Mouse (Mus musculus): ENCODE measurements at regions not wholly inside any gene's neighbourhood (a gene's known extent, or its start where the extent isn't known, plus 50 kb on each side); places are given as distances from the start of the nearest gene placed in this dataset.
"Not testable (repeated sequence)": the region's sequence is repeated elsewhere in the genome, so short reads cannot be mapped to it uniquely, and the experiment has no call there.

GRCm38 (mm10) chr7:64101679-64102078, 52.0 kb upstream of the Trpm1 start:
- no peak for DNase-seq

- no peak for DNase-seq
These were observed 54.0 kb upstream of the Trpm1 start for GRCm38 (mm10) chr7:64099606-64100005.

GRCm38 (mm10) chr7:64090067-64090466, 63.6 kb upstream of the Trpm1 start:
- no peak for DNase-seq

- DNase-seq: no peak
These were observed 64.6 kb upstream of the Trpm1 start for GRCm38 (mm10) chr7:64089034-64089433.

DNA sequence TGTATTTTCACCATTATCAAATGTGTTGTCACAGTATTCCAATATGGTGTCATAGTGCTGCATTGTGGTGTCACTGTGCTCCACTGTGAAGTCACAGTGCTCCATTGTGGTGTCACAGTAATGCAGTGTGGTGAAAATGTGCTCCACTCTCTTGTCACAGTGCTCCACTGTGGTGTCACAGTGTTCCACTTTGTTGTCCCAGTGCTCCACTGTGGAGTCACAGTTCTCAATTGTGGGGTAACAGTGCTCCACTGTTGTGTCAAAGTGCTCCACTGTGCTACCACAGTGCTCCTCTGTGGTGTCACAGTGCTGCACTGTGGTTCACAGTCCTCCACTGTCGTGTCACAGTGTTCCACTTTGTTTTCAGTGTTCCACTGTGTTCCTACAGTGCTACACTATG, 69.7 kb upstream of the Trpm1 start:
- not testable (repeated sequence) for DNase-seq

DNA sequence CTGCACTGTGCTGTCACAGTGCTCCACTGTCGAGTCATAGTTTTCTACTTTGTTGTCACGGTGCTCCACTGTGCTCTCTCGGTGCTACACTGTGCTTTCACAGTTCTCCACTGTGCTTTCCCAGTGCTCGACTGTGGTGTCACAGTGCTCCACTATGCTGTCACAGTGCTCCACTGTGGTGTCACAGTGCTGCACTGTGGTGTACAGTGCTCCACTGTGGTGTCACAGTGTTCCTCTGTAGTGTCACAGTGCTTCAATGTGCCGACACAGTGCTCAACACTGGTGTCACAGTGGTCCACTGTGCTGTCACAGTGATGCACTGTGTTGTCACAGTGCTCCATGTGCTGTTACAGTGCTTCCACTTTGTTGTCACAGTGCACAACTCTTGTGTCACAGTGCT, 71.0 kb upstream of the Trpm1 start:
- DNase-seq: no peak

GRCm38 (mm10) chr7:64082201-64082600, 71.4 kb upstream of the Trpm1 start:
- no peak for DNase-seq

DNA sequence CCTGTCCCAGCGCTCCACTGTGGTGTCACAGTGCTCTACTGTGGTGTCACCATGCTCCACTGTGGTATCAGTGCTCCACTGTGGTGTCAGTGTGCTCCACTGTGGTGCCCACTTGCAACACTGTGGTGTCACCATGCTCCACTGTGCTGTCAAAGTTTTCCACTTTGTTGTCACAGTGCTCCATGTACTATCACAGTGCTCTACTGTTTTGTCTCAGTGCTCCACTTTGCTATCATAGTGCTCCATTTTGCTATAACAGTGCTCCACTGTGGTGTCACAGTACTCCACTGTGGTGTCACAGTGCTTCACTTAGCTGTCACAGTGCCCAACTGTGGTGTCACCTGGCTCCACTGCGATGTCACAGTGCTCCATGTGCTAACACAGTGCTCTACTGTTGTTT, 72.0 kb upstream of the Trpm1 start:
- no peak for DNase-seq

GRCm38 (mm10) chr7:64081019-64081418, 72.6 kb upstream of the Trpm1 start:
- no peak for DNase-seq

GRCm38 (mm10) chr7:64079301-64079700, 74.3 kb upstream of the Trpm1 start:
- DNase-seq: no peak

- no peak for DNase-seq
These were observed 75.0 kb upstream of the Trpm1 start for GRCm38 (mm10) chr7:64078646-64079045.

GRCm38 (mm10) chr7:64077526-64077925, 76.1 kb upstream of the Trpm1 start:
- no peak for DNase-seq

DNA sequence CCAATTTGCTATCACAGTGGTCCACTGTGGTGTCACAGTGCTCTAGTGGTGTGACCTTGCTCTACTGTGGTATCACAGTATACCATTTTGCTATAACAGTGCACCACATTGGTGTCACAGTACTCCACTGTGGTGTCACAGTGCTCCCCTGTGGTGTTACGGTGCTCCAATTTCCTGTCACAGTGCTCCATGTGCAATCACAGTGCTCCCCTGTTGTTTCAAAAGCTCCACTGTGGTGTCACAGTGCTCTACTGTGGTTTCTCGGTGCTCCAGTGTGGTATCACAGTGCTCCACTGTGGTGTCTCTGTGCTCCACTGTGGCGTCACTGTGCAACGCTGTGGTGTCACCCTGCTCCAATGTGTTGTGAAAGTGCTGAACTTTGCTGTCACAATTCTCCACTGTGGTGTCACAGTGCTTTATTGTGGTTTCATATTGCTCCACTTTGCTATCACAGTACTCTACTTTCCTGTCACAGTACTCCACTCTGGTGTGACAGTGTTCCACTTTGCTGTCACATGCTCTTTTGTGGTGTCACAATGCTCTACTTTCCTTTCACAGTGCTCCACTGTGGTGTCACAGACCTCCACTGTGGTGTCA, 76.8 kb upstream of the Trpm1 start:
- DNase-seq: no peak

DNA sequence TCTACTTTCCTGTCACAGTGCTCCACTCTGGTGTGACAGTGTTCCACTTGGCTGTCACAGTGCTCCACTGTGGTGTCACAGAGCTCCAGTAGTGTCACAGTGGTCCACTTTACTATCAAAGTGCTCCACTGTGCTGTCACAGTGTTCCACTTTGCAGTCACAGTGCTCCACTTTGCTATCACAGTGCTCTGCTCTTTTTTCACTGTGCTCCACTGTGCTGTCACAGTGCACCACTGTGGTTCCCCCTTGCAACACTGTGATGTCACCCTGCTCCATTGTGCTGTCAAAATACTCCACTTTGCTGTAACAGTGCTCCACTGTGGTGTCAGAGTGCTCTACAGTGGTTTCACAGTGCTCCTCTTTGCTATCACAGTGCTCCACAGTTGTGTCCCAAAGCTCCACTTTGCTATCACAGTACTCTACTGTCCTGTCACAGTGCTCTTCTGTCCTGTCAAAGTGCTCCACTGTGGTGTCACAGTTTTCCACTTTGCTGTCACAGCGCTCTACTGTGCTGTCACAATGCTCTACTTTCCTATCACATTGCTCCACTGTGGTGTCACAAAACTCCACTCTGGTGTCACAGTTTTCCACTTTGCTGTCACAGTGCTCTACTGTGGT, 77.8 kb upstream of the Trpm1 start:
- DNase-seq: no peak

- DNase-seq: no peak
These were observed 78.9 kb upstream of the Trpm1 start for GRCm38 (mm10) chr7:64074661-64075234.

GRCm38 (mm10) chr7:64074186-64074585, 79.4 kb upstream of the Trpm1 start:
- DNase-seq: no peak

DNA sequence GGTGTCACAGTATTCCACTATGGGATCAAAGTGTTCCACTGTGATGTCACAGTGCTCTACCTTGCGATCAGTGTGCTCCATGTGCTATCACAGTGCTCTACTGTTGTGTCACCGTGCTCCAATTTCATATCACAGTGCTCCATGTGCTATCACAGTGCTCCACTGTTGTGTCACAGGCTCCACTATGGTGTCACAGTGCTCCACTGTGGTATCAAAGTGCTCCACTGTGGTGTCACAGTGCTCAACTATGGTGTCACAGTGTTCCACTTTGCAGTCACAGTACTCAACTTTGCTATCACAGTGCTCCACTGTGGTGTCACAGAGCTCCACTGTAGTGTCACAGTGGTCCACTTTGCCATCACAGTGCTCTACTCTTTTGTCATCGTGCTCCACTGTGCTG, 79.9 kb upstream of the Trpm1 start:
- no peak for DNase-seq

GRCm38 (mm10) chr7:64070930-64071329, 82.7 kb upstream of the Trpm1 start:
- DNase-seq: no peak

GRCm38 (mm10) chr7:64065529-64066247, 87.9 kb upstream of the Trpm1 start:
- DNase-seq: no peak

DNA sequence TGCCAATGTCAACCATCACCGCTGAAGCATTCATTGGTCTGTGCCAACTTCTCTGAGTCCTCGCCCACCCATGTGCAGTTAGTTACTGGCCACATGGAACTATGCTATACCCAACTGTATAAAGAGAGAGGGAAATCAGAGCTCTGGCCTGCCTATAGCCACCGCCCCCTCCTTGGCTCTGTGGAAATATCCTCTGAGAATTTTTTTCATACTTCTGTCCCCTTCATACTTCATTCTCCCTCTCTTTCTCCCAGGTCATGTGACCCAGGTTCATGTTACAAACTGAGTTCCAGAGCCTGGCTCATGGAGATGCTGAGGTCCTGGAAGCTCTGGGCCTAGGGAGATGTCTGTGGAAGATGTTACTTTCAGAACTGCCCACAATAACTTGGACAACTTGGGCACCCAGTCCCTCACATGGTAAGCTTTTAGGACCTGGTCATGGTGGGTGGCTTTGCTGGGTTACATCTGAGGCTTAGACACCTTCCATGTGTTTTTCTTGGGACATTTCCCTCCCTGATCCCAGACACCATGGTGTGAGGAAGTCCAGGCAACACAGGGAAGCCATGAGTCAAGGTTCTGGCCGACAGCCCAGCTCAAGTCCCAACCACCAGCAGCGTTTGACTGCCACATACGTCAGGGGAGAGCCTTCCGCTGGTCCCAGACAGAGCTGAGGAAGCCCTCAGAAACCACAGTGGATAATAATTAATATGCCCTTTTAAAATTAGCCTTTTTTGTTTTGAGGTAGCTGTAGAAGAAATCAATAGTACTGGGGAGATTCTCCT, 89.0 kb upstream of the Trpm1 start:
- peak; percentile 55 for DNase-seq

GRCm38 (mm10) chr7:64061170-64061569, 92.5 kb upstream of the Trpm1 start:
- no peak for DNase-seq

- DNase-seq: no peak
These were observed 93.1 kb upstream of the Trpm1 start for GRCm38 (mm10) chr7:64060582-64060981.

DNA sequence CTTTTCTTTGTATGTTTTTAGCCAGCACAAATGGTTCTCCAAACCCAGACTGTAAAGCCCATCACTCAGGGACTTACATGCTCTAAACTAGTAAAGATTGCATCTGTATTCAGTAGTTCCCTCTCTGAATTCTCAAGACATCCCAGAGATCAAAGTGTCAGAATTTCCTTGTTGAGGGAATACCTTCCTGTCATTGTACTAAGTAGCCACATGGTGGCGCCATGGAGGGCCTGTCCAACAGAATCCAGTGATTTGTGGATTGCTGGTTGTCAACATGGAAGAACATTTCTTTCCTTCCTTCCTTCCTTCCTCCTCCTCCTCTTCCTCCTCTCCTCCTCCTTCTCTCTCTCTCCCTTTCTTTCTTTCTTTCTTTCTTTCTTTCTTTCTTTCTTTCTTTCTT, 93.6 kb upstream of the Trpm1 start:
- DNase-seq: no peak
